Mouse (Mus musculus) forebrain, embryonic 12.5 days (tissue): ENCODE results near the gene Lims1. TPM values are rescaled to one million over a fixed set of nuclear protein-coding genes. Genes with fewer than 3 reads are reported as not detected.

Experiments used
- ATAC-seq: fragments of 200-750 bp; cut with Nextera tagmentation; 2 replicates; pipeline ENCODE4 v1.8.0; 2017; ENCODE audit warnings: moderate TSS enrichment; ENCODE audit not compliant: low FRiP score
- H3K27ac ChIP-seq: fragments of 300-500 bp; sonication (generic); 2 replicates; pipeline ENCODE4 v1.5.1; 2016; ENCODE audit warnings: mild to moderate bottlenecking
- H3K27me3 ChIP-seq: fragments of 300-500 bp; sonication (generic); 2 replicates; pipeline ENCODE4 v1.6.1; 2016; ENCODE audit warnings: mild to moderate bottlenecking
- H3K36me3 ChIP-seq: fragments of 300-500 bp; sonication (generic); replicated peaks from 2 replicates; pipeline ENCODE4 v1.6.1; 2016; ENCODE audit warnings: mild to moderate bottlenecking
- H3K4me1 ChIP-seq: fragments of 300-500 bp; sonication (generic); 2 replicates; pipeline ENCODE4 v1.6.1; 2016
- H3K4me2 ChIP-seq: fragments of 300-500 bp; sonication (generic); 2 replicates; pipeline ENCODE4 v1.6.1; 2016; ENCODE audit warnings: mild to moderate bottlenecking, moderate library complexity
- H3K4me3 ChIP-seq: fragments of 300-500 bp; sonication (generic); replicated peaks from 2 replicates; pipeline ENCODE4 v1.5.1; 2016; ENCODE audit warnings: mild to moderate bottlenecking
- H3K9ac ChIP-seq: fragments of 300-500 bp; sonication (generic); 2 replicates; pipeline ENCODE4 v1.6.1; 2016; ENCODE audit warnings: mild to moderate bottlenecking
- H3K9me3 ChIP-seq: fragments of 300-500 bp; sonication (generic); 2 replicates; pipeline ENCODE4 v1.6.1; 2016
- WGBS: fragments of 180-500 bp; shearing (Covaris S2); methylation state at CpG from one replicate; pipeline ENCODE4 v1.1.7; 2016; 5-methylcytosine and 5-hydroxymethylcytosine counted together
- polyA plus RNA-seq: library from polyadenylated mRNA; unstranded; fragments of >200 nt; fragmentation: Nextera tagmentation; extraction: Ambion mirVana; gene quantifications from 2 replicates; pipeline ENCODE4 v1.2.1, GENCODE M21; 2016

Lims1 gene
- 85.0 and 89.3 TPM in 2 replicates for polyA plus RNA-seq

- peaks cover 25% of the 10 kb centered on the region for H3K4me1 ChIP-seq
- H3K27me3 ChIP-seq = no peaks in the 10 kb centered on the region
- H3K4me2 ChIP-seq = peak within 1 kb of the TSS; percentile 56
- H3K27ac ChIP-seq = peak within 1 kb of the TSS; percentile 85
- H3K9ac ChIP-seq = peak within 1 kb of the TSS; percentile 82
- H3K9me3 ChIP-seq = no peaks in the 10 kb centered on the region
- ATAC-seq = peak; percentile 97
- H3K36me3 ChIP-seq = no peaks in the 10 kb centered on the region
- H3K4me3 ChIP-seq = peak within 1 kb of the TSS; percentile 85
- WGBS = under 1% methylated on average over 75 of the region's 86 CpGs
These were observed at the start of gene Lims1 for GRCm38 (mm10) chr10:58323028-58323991. Gene Lims1, plus strand, starts transcription at chr10:58323466.

GRCm38 (mm10) chr10:58282238-58282637, 41.0 kb upstream of the Lims1 start:
- Histone ChIP-seq H3K36me3 (peaks cover 63% of the 10 kb centered on the region), H3K27ac (no peak overlapping the region), H3K9me3 (no peaks in the 10 kb centered on the region), H3K4me1 (no peaks in the 10 kb centered on the region), H3K27me3 (no peaks in the 10 kb centered on the region), H3K4me2 (no peak overlapping the region), H3K9ac (no peak overlapping the region), H3K4me3 (no peak overlapping the region)
- WGBS = 93% methylated on average over 7 of the region's 7 CpGs
- no peak for ATAC-seq

GRCm38 (mm10) chr10:58290742-58291141, 32.5 kb upstream of the Lims1 start:
- no peak overlapping the region for H3K4me3 ChIP-seq
- 92% methylated on average over 3 of the region's 3 CpGs for WGBS
- no peak overlapping the region for H3K4me2 ChIP-seq
- no peak overlapping the region for H3K27ac ChIP-seq
- ATAC-seq = no peak
- no peaks in the 10 kb centered on the region for H3K4me1 ChIP-seq
- H3K9me3 ChIP-seq = no peaks in the 10 kb centered on the region
- peaks cover 82% of the 10 kb centered on the region for H3K36me3 ChIP-seq
- H3K9ac ChIP-seq = no peak overlapping the region
- H3K27me3 ChIP-seq = no peaks in the 10 kb centered on the region

- peaks cover 88% of the 10 kb centered on the region for H3K36me3 ChIP-seq
- WGBS = 96% methylated on average over 3 of the region's 3 CpGs
- no peaks in the 10 kb centered on the region for H3K9me3 ChIP-seq
- no peak overlapping the region for H3K27ac ChIP-seq
- no peak overlapping the region for H3K4me3 ChIP-seq
- no peaks in the 10 kb centered on the region for H3K4me1 ChIP-seq
- H3K4me2 ChIP-seq = no peak overlapping the region
- H3K27me3 ChIP-seq = no peaks in the 10 kb centered on the region
- no peak overlapping the region for H3K9ac ChIP-seq
- ATAC-seq = no peak
These were observed 29.0 kb upstream of the Lims1 start for GRCm38 (mm10) chr10:58294246-58294645.

DNA sequence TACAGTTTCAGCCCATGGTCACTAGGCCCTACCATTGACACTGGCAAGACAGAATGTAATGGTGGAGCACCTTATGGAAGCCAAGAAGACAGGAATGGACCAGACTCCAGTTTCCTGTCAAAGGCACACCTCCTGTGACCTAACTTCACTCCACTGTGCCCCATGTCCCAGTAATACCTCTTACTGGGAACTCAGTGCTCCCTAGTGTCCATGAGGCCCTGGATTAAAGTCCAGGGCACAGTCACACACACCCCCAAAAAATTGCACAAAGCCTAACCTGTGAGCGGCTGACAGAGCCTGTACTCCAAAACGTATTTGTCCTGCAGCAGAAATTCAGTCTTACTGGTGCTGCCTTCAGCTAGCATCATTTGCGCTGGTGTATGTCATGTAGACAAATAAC, 27.7 kb upstream of the Lims1 start:
- Histone ChIP-seq H3K27me3 (no peaks in the 10 kb centered on the region), H3K4me1 (no peaks in the 10 kb centered on the region), H3K9me3 (no peaks in the 10 kb centered on the region), H3K36me3 (peaks cover 82% of the 10 kb centered on the region), H3K9ac (no peak overlapping the region), H3K4me2 (no peak overlapping the region), H3K27ac (no peak overlapping the region), H3K4me3 (no peak overlapping the region)
- ATAC-seq = no peak
- 93% methylated on average over 3 of the region's 3 CpGs for WGBS

- Histone ChIP-seq H3K27me3 (no peaks in the 10 kb centered on the region), H3K4me3 (no peak overlapping the region), H3K4me1 (no peaks in the 10 kb centered on the region), H3K36me3 (peaks cover 37% of the 10 kb centered on the region), H3K9me3 (no peaks in the 10 kb centered on the region), H3K4me2 (no peak overlapping the region), H3K27ac (no peak overlapping the region), H3K9ac (no peak overlapping the region)
- ATAC-seq = no peak
- 94% methylated on average over 7 of the region's 7 CpGs for WGBS
These were observed 18.3 kb upstream of the Lims1 start for GRCm38 (mm10) chr10:58304996-58305395.

GRCm38 (mm10) chr10:58306897-58307296, 16.4 kb upstream of the Lims1 start:
- Histone ChIP-seq H3K9me3 (no peaks in the 10 kb centered on the region), H3K27me3 (no peaks in the 10 kb centered on the region), H3K4me1 (no peaks in the 10 kb centered on the region), H3K36me3 (peaks cover 39% of the 10 kb centered on the region), H3K4me3 (no peak overlapping the region), H3K4me2 (no peak overlapping the region), H3K9ac (no peak overlapping the region), H3K27ac (no peak overlapping the region)
- no peak for ATAC-seq
- 93% methylated on average over 3 of the region's 3 CpGs for WGBS

GRCm38 (mm10) chr10:58310791-58311190, 12.5 kb upstream of the Lims1 start:
- H3K9ac ChIP-seq = no peak overlapping the region
- no peak; the same call in 1 of the 2 replicates for ATAC-seq
- H3K4me3 ChIP-seq = no peak overlapping the region
- H3K9me3 ChIP-seq = no peaks in the 10 kb centered on the region
- no peak overlapping the region for H3K27ac ChIP-seq
- no peaks in the 10 kb centered on the region for H3K4me1 ChIP-seq
- no peaks in the 10 kb centered on the region for H3K27me3 ChIP-seq
- H3K4me2 ChIP-seq = no peak overlapping the region
- peaks cover 38% of the 10 kb centered on the region for H3K36me3 ChIP-seq
- WGBS = 70% methylated on average over 1 of the region's 1 CpGs

GRCm38 (mm10) chr10:58312887-58313286, 10.4 kb upstream of the Lims1 start:
- no peak overlapping the region for H3K4me3 ChIP-seq
- no peak overlapping the region for H3K4me2 ChIP-seq
- H3K27ac ChIP-seq = no peak overlapping the region
- WGBS = 96% methylated on average over 5 of the region's 5 CpGs
- no peaks in the 10 kb centered on the region for H3K9me3 ChIP-seq
- peaks cover 29% of the 10 kb centered on the region for H3K36me3 ChIP-seq
- ATAC-seq = no peak
- H3K27me3 ChIP-seq = no peaks in the 10 kb centered on the region
- no peak overlapping the region for H3K9ac ChIP-seq
- H3K4me1 ChIP-seq = no peaks in the 10 kb centered on the region

DNA sequence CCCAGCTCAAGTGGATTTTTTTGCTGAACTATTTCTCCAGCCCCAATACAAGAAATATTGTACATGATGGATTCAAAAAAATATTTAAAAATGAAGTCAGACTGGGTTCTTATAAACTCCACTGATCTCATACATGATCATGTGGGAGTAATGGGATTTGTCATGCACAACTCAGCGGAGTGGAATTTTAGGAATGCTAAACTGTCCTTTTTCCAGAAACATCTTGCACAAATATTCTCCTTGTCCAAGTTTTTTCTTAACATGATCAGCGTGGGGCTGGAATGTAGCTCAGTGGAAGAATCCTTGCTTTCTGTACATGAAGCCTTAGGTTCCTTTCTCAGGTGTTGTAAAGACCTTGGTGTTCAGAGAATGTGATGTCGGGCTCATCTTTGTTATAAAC, 2.4 kb upstream of the Lims1 start:
- Histone ChIP-seq H3K9ac (no peak overlapping the region), H3K4me2 (no peak overlapping the region), H3K4me3 (no peak overlapping the region), H3K4me1 (peaks cover 14% of the 10 kb centered on the region), H3K27ac (no peak overlapping the region), H3K27me3 (no peaks in the 10 kb centered on the region), H3K9me3 (no peaks in the 10 kb centered on the region), H3K36me3 (no peaks in the 10 kb centered on the region)
- WGBS = 85% methylated on average over 3 of the region's 3 CpGs
- ATAC-seq = no peak

DNA sequence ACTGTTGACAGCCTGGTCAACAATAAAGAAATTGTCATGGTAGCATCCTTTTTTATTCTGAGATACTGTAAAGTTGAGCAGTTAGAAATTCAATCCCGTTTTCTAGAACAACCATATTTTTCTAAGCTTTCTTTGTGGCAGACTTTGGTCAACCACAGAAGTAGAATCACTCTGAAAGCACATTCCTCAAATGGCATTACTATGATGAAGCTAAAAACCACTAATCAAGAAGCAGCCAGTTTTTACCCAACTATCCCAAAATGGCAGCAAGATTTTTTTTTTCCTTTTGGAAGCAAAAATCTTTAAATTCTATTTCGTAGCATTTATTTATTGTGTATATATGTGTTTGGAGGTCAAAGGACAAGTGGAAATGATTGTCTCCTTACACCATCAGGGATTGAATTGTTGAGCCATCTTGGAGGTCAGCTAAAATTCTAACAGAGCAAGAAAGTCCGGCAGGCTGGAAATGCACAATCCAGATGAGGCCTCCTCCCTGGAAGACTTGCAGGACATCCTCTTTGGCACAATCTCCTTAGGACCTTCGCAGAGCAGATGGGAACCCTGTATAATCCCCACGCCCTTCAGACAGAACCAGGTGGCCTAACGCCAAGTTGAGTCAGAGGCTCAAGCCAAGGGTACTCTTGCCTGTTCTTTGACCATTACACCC, 772 bp upstream of the Lims1 start:
- peak overlapping the region; percentile 39; the same call in 1 of the 2 replicates for H3K9ac ChIP-seq
- WGBS = 38% methylated on average over 6 of the region's 6 CpGs
- peak overlapping the region; percentile 85 for H3K4me3 ChIP-seq
- ATAC-seq = no peak
- no peaks in the 10 kb centered on the region for H3K27me3 ChIP-seq
- peaks cover 25% of the 10 kb centered on the region for H3K4me1 ChIP-seq
- H3K27ac ChIP-seq = peak overlapping the region; percentile 73
- no peaks in the 10 kb centered on the region for H3K36me3 ChIP-seq
- H3K9me3 ChIP-seq = no peaks in the 10 kb centered on the region
- H3K4me2 ChIP-seq = peak overlapping the region; percentile 56

DNA sequence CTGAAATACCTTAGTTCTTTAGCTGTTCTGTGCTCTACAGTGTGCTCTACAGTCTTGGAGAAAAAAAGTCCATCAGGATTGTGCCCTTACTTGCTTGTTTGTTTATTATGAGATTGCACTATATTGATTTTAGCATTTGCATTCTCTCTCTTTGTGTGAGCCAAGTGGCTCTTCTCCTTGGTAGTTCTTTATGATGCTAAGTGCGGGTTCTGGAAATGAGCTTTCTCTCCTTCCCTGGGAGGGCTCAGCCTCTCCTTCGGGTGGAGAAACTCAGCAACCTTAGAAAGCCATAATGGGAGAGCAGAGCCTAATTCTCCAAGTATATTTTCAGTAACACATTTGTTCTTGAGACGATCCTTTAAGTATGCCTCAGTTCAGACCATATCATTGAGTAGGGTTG, 3.0 kb downstream of the Lims1 start:
- no peak overlapping the region for H3K9ac ChIP-seq
- H3K4me2 ChIP-seq = no peak overlapping the region
- H3K36me3 ChIP-seq = no peaks in the 10 kb centered on the region
- no peaks in the 10 kb centered on the region for H3K27me3 ChIP-seq
- no peaks in the 10 kb centered on the region for H3K9me3 ChIP-seq
- no peak for ATAC-seq
- H3K27ac ChIP-seq = no peak overlapping the region
- no peak overlapping the region for H3K4me3 ChIP-seq
- WGBS = 46% methylated on average over 3 of the region's 3 CpGs
- peaks cover 25% of the 10 kb centered on the region for H3K4me1 ChIP-seq
